ENCODE assay signal across 9 mouse cellular contexts in the genomic region with DNA sequence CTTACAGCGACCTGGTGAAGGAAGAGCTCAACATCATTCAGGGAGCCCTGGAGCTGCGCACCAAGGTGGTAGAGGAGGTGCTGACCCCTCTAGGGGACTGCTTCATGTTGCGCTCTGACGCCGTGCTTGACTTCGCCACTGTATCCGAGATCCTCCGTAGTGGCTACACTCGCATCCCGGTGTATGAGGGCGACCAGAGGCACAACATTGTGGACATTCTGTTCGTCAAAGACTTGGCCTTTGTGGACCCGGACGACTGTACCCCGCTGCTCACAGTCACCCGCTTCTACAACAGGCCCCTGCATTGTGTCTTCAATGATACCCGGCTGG. TPM values are rescaled to one million over a fixed set of nuclear protein-coding genes. Genes with fewer than 3 reads are reported as not detected.
DNase-seq lines count a peak whose midpoint lies in the region; ATAC-seq and TF ChIP-seq lines count a peak whose summit lies in the region.
"Had no signal": no experiment of that assay in that cellular context is flagged by ENCODE, and none has a peak within 500 bp of the region (broad histone marks: within the 10 kb centered on the region; RNA-seq: fewer than 3 reads in every experiment).

No protein-coding gene starts in this region.

- WGBS in kidney, embryonic 16.5 days = 10% methylated on average over 17 of the region's 17 CpGs
- 11% methylated on average over 17 of the region's 17 CpGs for WGBS in embryonic facial prominence, embryonic 13.5 days
- WGBS in hindbrain, postnatal 0 days = 8% methylated on average over 17 of the region's 17 CpGs
- WGBS in midbrain, embryonic 16.5 days = 7% methylated on average over 17 of the region's 17 CpGs

- H3K4me3 ChIP-seq in kidney, embryonic 16.5 days (ENCODE audit: low read length) = peak overlapping the region; percentile 55
- peak overlapping the region; percentile 73 for H3K4me3 ChIP-seq in embryonic facial prominence, embryonic 13.5 days
- peak overlapping the region; percentile 55 for H3K4me3 ChIP-seq in hindbrain, postnatal 0 days (ENCODE audit: low read length)
- peak overlapping the region; percentile 80 for H3K4me3 ChIP-seq in midbrain, embryonic 16.5 days (ENCODE audit: low read depth, low read length)

- H3K4me1 ChIP-seq in kidney, embryonic 16.5 days (ENCODE audit: insufficient read depth, low read length) = peaks cover 13% of the 10 kb centered on the region
- peaks cover 16% of the 10 kb centered on the region for H3K4me1 ChIP-seq in embryonic facial prominence, embryonic 13.5 days
- H3K4me1 ChIP-seq in hindbrain, postnatal 0 days (ENCODE audit: insufficient read depth, low read length) = 0 out of 2 replicates have a peak, but pooled peaks cover 4% of the 10 kb centered on the region
- H3K4me1 ChIP-seq in midbrain, embryonic 16.5 days (ENCODE audit: control insufficient read depth, insufficient read depth, low read length) = 0 out of 2 replicates have a peak, but pooled peaks cover 6% of the 10 kb centered on the region

- peak overlapping the region; percentile 100 for H3K4me2 ChIP-seq in kidney, embryonic 16.5 days (replicated peaks; ENCODE audit: low read depth, low read length)
- peak overlapping the region; percentile 99 for H3K4me2 ChIP-seq in embryonic facial prominence, embryonic 13.5 days
- peak overlapping the region; percentile 92 for H3K4me2 ChIP-seq in hindbrain, postnatal 0 days (ENCODE audit: low read depth, low read length)
- H3K4me2 ChIP-seq in midbrain, embryonic 16.5 days (ENCODE audit: low read length) = peak overlapping the region; percentile 89

- H3K9me3 ChIP-seq in kidney, embryonic 16.5 days (ENCODE audit: low read length) = no peaks in the 10 kb centered on the region
- peaks cover 3% of the 10 kb centered on the region; the same call in 1 of the 2 replicates for H3K9me3 ChIP-seq in embryonic facial prominence, embryonic 13.5 days
- H3K9me3 ChIP-seq in hindbrain, postnatal 0 days (ENCODE audit: low read length) = no peaks in the 10 kb centered on the region; the same call in 1 of the 2 replicates
- H3K9me3 ChIP-seq in midbrain, embryonic 16.5 days (replicated peaks; ENCODE audit: control insufficient read depth, low read length, poor library complexity, severe bottlenecking) = no peaks in the 10 kb centered on the region; the same call in 1 of the 2 replicates

- H3K27ac ChIP-seq in kidney, embryonic 16.5 days (ENCODE audit: low read length) = no peak overlapping the region
- no peak overlapping the region for H3K27ac ChIP-seq in embryonic facial prominence, embryonic 13.5 days
- H3K27ac ChIP-seq in hindbrain, postnatal 0 days = peak overlapping the region; percentile 85; the same call in 1 of the 2 replicates
- peak overlapping the region; percentile 84 for H3K27ac ChIP-seq in midbrain, embryonic 16.5 days (ENCODE audit: low read length)

- H3K36me3 ChIP-seq in kidney, embryonic 16.5 days (ENCODE audit: insufficient read depth, low read length) = no peaks in the 10 kb centered on the region
- no peaks in the 10 kb centered on the region for H3K36me3 ChIP-seq in embryonic facial prominence, embryonic 13.5 days
- no peaks in the 10 kb centered on the region for H3K36me3 ChIP-seq in hindbrain, postnatal 0 days (ENCODE audit: insufficient read depth, low read length)
- H3K36me3 ChIP-seq in midbrain, embryonic 16.5 days (ENCODE audit: control insufficient read depth, insufficient read depth, low read length) = no peaks in the 10 kb centered on the region

- no peak for ATAC-seq in kidney, embryonic 16.5 days (ENCODE audit: low FRiP score, low TSS enrichment)
- no peak for ATAC-seq in embryonic facial prominence, embryonic 13.5 days (ENCODE audit: insufficient number of reproducible peaks, insufficient read depth, low FRiP score, low TSS enrichment, low read depth)
- peak; percentile 24; the same call in 1 of the 2 replicates for ATAC-seq in hindbrain, postnatal 0 days
- ATAC-seq in midbrain, embryonic 16.5 days = peak; percentile 34

- TF ChIP-seq CTCF in hindbrain, postnatal 0 days (IDR thresholded peaks at IDR 0.05; ENCODE audit: low read depth) = no peak

- no peak overlapping the region for H3K9ac ChIP-seq in kidney, embryonic 16.5 days (replicated peaks; ENCODE audit: low read length)
- peak overlapping the region; percentile 78 for H3K9ac ChIP-seq in embryonic facial prominence, embryonic 13.5 days
- H3K9ac ChIP-seq in hindbrain, postnatal 0 days (replicated peaks; ENCODE audit: low read length) = peak overlapping the region; percentile 73
- H3K9ac ChIP-seq in midbrain, embryonic 16.5 days (ENCODE audit: low read depth, low read length) = peak overlapping the region; percentile 79

- peaks cover 60% of the 10 kb centered on the region for H3K27me3 ChIP-seq in kidney, embryonic 16.5 days (ENCODE audit: insufficient read depth, low read length)
- peaks cover 56% of the 10 kb centered on the region for H3K27me3 ChIP-seq in embryonic facial prominence, embryonic 13.5 days
- no peaks in the 10 kb centered on the region for H3K27me3 ChIP-seq in hindbrain, postnatal 0 days (ENCODE audit: insufficient read depth, low read length)
- H3K27me3 ChIP-seq in midbrain, embryonic 16.5 days (ENCODE audit: control insufficient read depth, insufficient read depth, low read depth, low read length) = no peaks in the 10 kb centered on the region

- DNase-seq in kidney, adult 8-10 months = no peak
- no peak for DNase-seq in hindbrain, postnatal 0 days (ENCODE audit: low spot score)
- DNase-seq in c-Kit-positive CD71-positive TER-119-positive erythroid progenitor cells, embryonic 14.5 days (ENCODE audit: low spot score) = no peak
- no peak for DNase-seq in testis, postnatal 10 days (ENCODE audit: low spot score)
- DNase-seq in layer of hippocampus, postnatal 10 days (ENCODE audit: low spot score in 2 of 2) = no peak

RNA-seq across cellular contexts. Expression of gene Cnnm1, which starts 1.4 kb away (rescaled TPM):
- polyA plus RNA-seq in kidney, embryonic 16.5 days (2015; fragmentation: Nextera tagmentation; extraction: Ambion mirVana) = 0.05 and 0.27 TPM in 2 replicates
- polyA plus RNA-seq in embryonic facial prominence, embryonic 13.5 days (2015; fragmentation: Nextera tagmentation; extraction: Ambion mirVana) = 2.8 and 3.6 TPM in 2 replicates
- total RNA-seq in hindbrain, postnatal 0 days (2014; rRNA removed) = 8.2 and 9.6 TPM in 2 replicates
- polyA plus RNA-seq in hindbrain, postnatal 0 days (2015; fragmentation: Nextera tagmentation; extraction: Ambion mirVana) = 2.5 and 3.4 TPM in 2 replicates
- 2.1 and 2.7 TPM in 2 replicates for polyA plus RNA-seq in midbrain, embryonic 16.5 days (2015; fragmentation: Nextera tagmentation; extraction: Ambion mirVana)
- 10 to 100 TPM; 34.1 to 34.5 TPM for total RNA-seq in layer of hippocampus, postnatal 10 days (2021)

RNA-seq across cellular contexts. Expression of gene Hpse2, which starts 53.5 kb away (rescaled TPM):
- 0.69 and 0.82 TPM in 2 replicates for polyA plus RNA-seq in kidney, embryonic 16.5 days (2015; fragmentation: Nextera tagmentation; extraction: Ambion mirVana)
- 37.8 and 40.4 TPM in 2 replicates for polyA plus RNA-seq in embryonic facial prominence, embryonic 13.5 days (2015; fragmentation: Nextera tagmentation; extraction: Ambion mirVana)
- total RNA-seq in hindbrain, postnatal 0 days (2014; rRNA removed) = 0.07 and 0.26 TPM in 2 replicates
- polyA plus RNA-seq in hindbrain, postnatal 0 days (2015; fragmentation: Nextera tagmentation; extraction: Ambion mirVana) = 0.15 and 0.19 TPM in 2 replicates
- 0.21 and 0.24 TPM in 2 replicates for polyA plus RNA-seq in midbrain, embryonic 16.5 days (2015; fragmentation: Nextera tagmentation; extraction: Ambion mirVana)
- total RNA-seq in layer of hippocampus, postnatal 10 days (2021) = 1 to 10 TPM in 1 of 2 experiments, under 1 TPM in 1; 0.75 to 1.0 TPM
- polyA plus RNA-seq: spleen, adult 2 months had no signal

Comparison
In these comparisons a context has a peak if more than half of its experiments do, and no peak if none do; other contexts are left out.
1. ATAC-seq: peak in hindbrain, postnatal 0 days (single experiment) and midbrain, embryonic 16.5 days (single experiment); none in kidney, embryonic 16.5 days (single experiment) and embryonic facial prominence, embryonic 13.5 days (single experiment).
2. H3K27ac ChIP-seq: peak in hindbrain, postnatal 0 days (single experiment) and midbrain, embryonic 16.5 days (single experiment); none in kidney, embryonic 16.5 days (single experiment) and embryonic facial prominence, embryonic 13.5 days (single experiment).
3. RNA of gene Hpse2, which starts 53.5 kb away (polyA plus RNA-seq): 37.8 to 40.4 TPM in embryonic facial prominence, embryonic 13.5 days; 0.69 to 0.82 TPM in kidney, embryonic 16.5 days, 0.21 to 0.24 TPM in midbrain, embryonic 16.5 days and 0.15 to 0.19 TPM in hindbrain, postnatal 0 days; every median in the first group is over 10 times any median in the second.
4. Peak in every context shown above with its lines, with median percentiles within 50 percentile points of each other: H3K4me2 ChIP-seq and H3K4me3 ChIP-seq.